Mouse (Mus musculus): Measurements from ENCODE around the gene Dhrs11.

- TF ChIP-seq CTCF (IDR thresholded peaks at IDR 0.05; ENCODE audit: borderline replicate concordance, control insufficient read depth, extremely low read depth, insufficient read depth, low read length, poor library complexity) (no peak), POLR2A (IDR thresholded peaks at IDR 0.05; ENCODE audit: control insufficient read depth, extremely low read depth, insufficient read depth, low read length, poor library complexity) (no peak)
These were observed 42.3 kb upstream of the Dhrs11 start for GRCm38 (mm10) chr11:84871046-84871445.
